Mouse (Mus musculus): ENCODE measurements around the gene Ghitm.

DNA sequence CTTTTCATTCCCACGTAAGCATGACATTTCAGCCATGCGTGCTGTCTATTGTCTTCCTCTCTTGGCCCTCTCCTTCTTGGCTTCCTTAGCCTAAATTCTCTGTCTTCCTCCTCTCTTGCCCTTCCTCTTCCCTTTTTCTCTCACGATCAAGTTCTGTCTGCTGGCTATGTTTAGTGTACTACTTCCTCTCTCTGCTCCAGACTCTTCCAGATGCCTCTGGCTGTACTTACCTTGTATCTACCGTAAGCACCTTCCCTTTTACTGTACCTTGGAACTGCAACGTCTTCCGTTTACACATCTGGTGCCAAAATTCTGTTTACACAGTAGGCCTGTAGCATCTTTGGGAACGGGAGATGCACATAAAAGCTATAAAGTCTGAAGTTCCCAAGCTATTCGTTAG, 25.6 kb downstream of the Ghitm start:
- TF ChIP-seq POLR2A (IDR thresholded peaks at IDR 0.05; ENCODE audit: extremely low read depth, insufficient read depth, low read length) (no peak), CTCF (IDR thresholded peaks at IDR 0.05; ENCODE audit: low read depth, low read length) (no peak)

All from liver, adult 2 months (tissue).